Mouse (Mus musculus) stomach, postnatal 0 days (tissue): Measurements from ENCODE around the gene Plekhg3.

ENCODE experiments used
- CTCF ChIP-seq: IDR thresholded peaks from 2 replicates; pipeline ENCODE4 v1.5.1; 2016; ENCODE audit warnings: antibody characterized with exemption, low read depth, mild to moderate bottlenecking, moderate library complexity
- EP300 ChIP-seq: optimal IDR thresholded peaks from 2 replicates; pipeline ENCODE3; 2016; ENCODE audit warnings: antibody characterized with exemption

DNA sequence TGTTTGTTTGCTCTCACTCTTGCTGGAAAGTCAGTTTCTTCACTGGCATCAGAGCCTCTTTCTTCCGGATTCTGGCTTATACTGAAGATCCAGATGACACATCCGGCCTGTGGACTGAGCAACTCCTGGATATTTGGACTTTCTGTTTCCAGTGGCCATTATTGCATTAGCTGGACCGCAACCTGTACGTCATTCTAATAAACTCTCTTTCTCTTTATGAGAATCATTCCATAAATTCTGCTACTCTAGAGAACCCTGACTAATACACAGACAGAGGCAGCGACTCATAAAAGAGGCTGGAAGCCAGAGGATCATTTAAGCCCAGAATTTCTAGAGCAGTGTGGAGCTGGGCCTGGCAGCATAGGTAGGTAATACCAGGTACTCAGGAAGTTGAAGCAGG is 1.9 kb upstream of the Plekhg3 start:
- TF ChIP-seq CTCF, result no peak
- no peak for TF ChIP-seq EP300
